Mouse (Mus musculus) heart, embryonic 15.5 days (tissue): ENCODE data around the gene Soat2. TPM values are rescaled to one million over a fixed set of nuclear protein-coding genes. Genes with fewer than 3 reads are reported as not detected.

Experiments
- ATAC-seq: fragments of 200-750 bp; cut with Nextera tagmentation; replicated peaks from 2 replicates; pipeline ENCODE4 v1.8.0; 2017; ENCODE audit warnings: low read depth, moderate TSS enrichment; ENCODE audit not compliant: insufficient number of reproducible peaks, insufficient read depth, low FRiP score
- H3K27ac ChIP-seq: fragments of 300-500 bp; sonication (generic); 2 replicates; pipeline ENCODE4 v1.5.1; 2015; ENCODE audit warnings: mild to moderate bottlenecking, inconsistent platforms
- H3K27me3 ChIP-seq: fragments of 300-500 bp; sonication (generic); 2 replicates; pipeline ENCODE4 v1.6.1; 2015; ENCODE audit warnings: inconsistent platforms
- H3K36me3 ChIP-seq: fragments of 300-500 bp; sonication (generic); 2 replicates; pipeline ENCODE4 v1.6.1; 2015; ENCODE audit warnings: mild to moderate bottlenecking, inconsistent platforms
- H3K4me1 ChIP-seq: fragments of 300-500 bp; sonication (generic); replicated peaks from 2 replicates; pipeline ENCODE4 v1.6.1; 2015; ENCODE audit warnings: inconsistent platforms
- H3K4me2 ChIP-seq: fragments of 300-500 bp; sonication (generic); 2 replicates; pipeline ENCODE4 v1.6.1; 2015; ENCODE audit warnings: inconsistent platforms, mild to moderate bottlenecking, moderate library complexity
- H3K4me3 ChIP-seq: fragments of 300-500 bp; sonication (generic); 2 replicates; pipeline ENCODE4 v1.5.1; 2015; ENCODE audit warnings: mild to moderate bottlenecking, inconsistent platforms
- H3K9ac ChIP-seq: fragments of 300-500 bp; sonication (generic); 2 replicates; pipeline ENCODE4 v1.6.1; 2015; ENCODE audit warnings: mild to moderate bottlenecking, inconsistent platforms
- H3K9me3 ChIP-seq: fragments of 300-500 bp; sonication (generic); replicated peaks from 2 replicates; pipeline ENCODE4 v1.6.1; 2016; ENCODE audit warnings: inconsistent platforms
- WGBS: fragments of 180-500 bp; shearing (Covaris S2); methylation state at CpG from one replicate; pipeline ENCODE4 v1.1.7; 2015; ENCODE audit warnings: mixed read lengths; 5-methylcytosine and 5-hydroxymethylcytosine counted together
- polyA plus RNA-seq: library from polyadenylated mRNA; unstranded; fragments of >200 nt; fragmentation: Nextera tagmentation; extraction: Ambion mirVana; gene quantifications from 2 replicates; pipeline ENCODE4 v1.2.1, GENCODE M21; 2015

The Soat2 gene
- 0.23 and 0.63 TPM in 2 replicates for polyA plus RNA-seq

GRCm38 (mm10) chr15:102150301-102151135 is at the start of gene Soat2:
Gene Soat2 (plus strand): TSS chr15:102150526.
- Histone ChIP-seq H3K4me1 (peaks cover 14% of the 10 kb centered on the region), H3K27ac (no peak within 1 kb of the TSS), H3K9ac (no peak within 1 kb of the TSS), H3K9me3 (no peaks in the 10 kb centered on the region), H3K27me3 (peaks cover 6% of the 10 kb centered on the region), H3K4me2 (peak within 1 kb of the TSS; percentile 40), H3K36me3 (no peaks in the 10 kb centered on the region), H3K4me3 (no peak within 1 kb of the TSS)
- 31% methylated on average over 20 of the region's 20 CpGs for WGBS
- ATAC-seq, result no peak; the same call in 1 of the 2 replicates

- WGBS, result 23% methylated on average over 10 of the region's 10 CpGs
- H3K9ac ChIP-seq, result peak overlapping the region; percentile 75
- H3K27me3 ChIP-seq, result no peaks in the 10 kb centered on the region
- H3K9me3 ChIP-seq, result no peaks in the 10 kb centered on the region
- H3K4me2 ChIP-seq, result peak overlapping the region; percentile 91
- no peak for ATAC-seq
- peak overlapping the region; percentile 96 for H3K27ac ChIP-seq
- peak overlapping the region; percentile 66 for H3K4me3 ChIP-seq
- peaks cover 5% of the 10 kb centered on the region for H3K36me3 ChIP-seq
- peaks cover 83% of the 10 kb centered on the region for H3K4me1 ChIP-seq
Measured at GRCm38 (mm10) chr15:102100996-102101671, 49.2 kb upstream of the Soat2 start.

- 20% methylated on average over 11 of the region's 11 CpGs for WGBS
- Histone ChIP-seq H3K27me3 (peaks cover 3% of the 10 kb centered on the region), H3K4me1 (peaks cover 91% of the 10 kb centered on the region), H3K4me2 (peak overlapping the region; percentile 91), H3K9ac (peak overlapping the region; percentile 75), H3K4me3 (peak overlapping the region; percentile 66), H3K27ac (peak overlapping the region; percentile 96), H3K9me3 (no peaks in the 10 kb centered on the region), H3K36me3 (peaks cover 3% of the 10 kb centered on the region; the same call in 1 of the 2 replicates)
- peak; percentile 37 for ATAC-seq
Measured at GRCm38 (mm10) chr15:102101672-102102541, 48.4 kb upstream of the Soat2 start.

GRCm38 (mm10) chr15:102102548-102103121 is 47.7 kb upstream of the Soat2 start:
- WGBS, result 18% methylated on average over 6 of the region's 6 CpGs

GRCm38 (mm10) chr15:102103371-102103946 is 46.9 kb upstream of the Soat2 start:
- H3K4me1 ChIP-seq, result peaks cover 93% of the 10 kb centered on the region
- 8% methylated on average over 14 of the region's 14 CpGs for WGBS
- H3K4me2 ChIP-seq, result peak overlapping the region; percentile 91
- peak overlapping the region; percentile 66 for H3K4me3 ChIP-seq
- H3K9ac ChIP-seq, result peak overlapping the region; percentile 75
- H3K27me3 ChIP-seq, result peaks cover 3% of the 10 kb centered on the region
- peaks cover 16% of the 10 kb centered on the region for H3K36me3 ChIP-seq
- H3K27ac ChIP-seq, result peak overlapping the region; percentile 96
- ATAC-seq, result no peak
- no peaks in the 10 kb centered on the region for H3K9me3 ChIP-seq

More at GRCm38 (mm10) chr15:102102548-102103121, 47.7 kb upstream of the Soat2 start:
- Histone ChIP-seq H3K27ac (peak overlapping the region; percentile 96), H3K36me3 (peaks cover 10% of the 10 kb centered on the region), H3K4me3 (peak overlapping the region; percentile 66), H3K9me3 (no peaks in the 10 kb centered on the region), H3K4me2 (peak overlapping the region; percentile 91), H3K4me1 (peaks cover 93% of the 10 kb centered on the region), H3K27me3 (peaks cover 3% of the 10 kb centered on the region), H3K9ac (peak overlapping the region; percentile 75)
- peak; percentile 10; the same call in 1 of the 2 replicates for ATAC-seq

GRCm38 (mm10) chr15:102103947-102104555 is 46.3 kb upstream of the Soat2 start:
- Histone ChIP-seq H3K27me3 (peaks cover 3% of the 10 kb centered on the region), H3K9ac (peak overlapping the region; percentile 75), H3K4me2 (peak overlapping the region; percentile 91), H3K9me3 (no peaks in the 10 kb centered on the region), H3K4me1 (peaks cover 95% of the 10 kb centered on the region), H3K4me3 (peak overlapping the region; percentile 66), H3K27ac (peak overlapping the region; percentile 96), H3K36me3 (peaks cover 21% of the 10 kb centered on the region)
- ATAC-seq, result no peak
- WGBS, result 24% methylated on average over 12 of the region's 12 CpGs

GRCm38 (mm10) chr15:102105360-102105759 is 45.0 kb upstream of the Soat2 start:
- WGBS, result 32% methylated on average over 5 of the region's 5 CpGs
- H3K9ac ChIP-seq, result 0 out of 2 replicates have a peak overlapping the region, but pooled peaks have one; percentile 21
- no peaks in the 10 kb centered on the region for H3K9me3 ChIP-seq
- H3K36me3 ChIP-seq, result peaks cover 32% of the 10 kb centered on the region
- peak overlapping the region; percentile 15; the same call in 1 of the 2 replicates for H3K4me3 ChIP-seq
- peak overlapping the region; percentile 91 for H3K4me2 ChIP-seq
- peaks cover 3% of the 10 kb centered on the region for H3K27me3 ChIP-seq
- ATAC-seq, result no peak
- H3K4me1 ChIP-seq, result peaks cover 89% of the 10 kb centered on the region
- H3K27ac ChIP-seq, result peak overlapping the region; percentile 46

- no peak for ATAC-seq
- WGBS, result 34% methylated on average over 18 of the region's 18 CpGs
- no peaks in the 10 kb centered on the region for H3K9me3 ChIP-seq
- H3K27ac ChIP-seq, result peak overlapping the region; percentile 46; the same call in 1 of the 2 replicates
- peak overlapping the region; percentile 91 for H3K4me2 ChIP-seq
- peaks cover 83% of the 10 kb centered on the region for H3K4me1 ChIP-seq
- H3K4me3 ChIP-seq, result peak overlapping the region; percentile 15
- H3K9ac ChIP-seq, result peak overlapping the region; percentile 21; the same call in 1 of the 2 replicates
- peaks cover 38% of the 10 kb centered on the region for H3K36me3 ChIP-seq
- H3K27me3 ChIP-seq, result peaks cover 3% of the 10 kb centered on the region
Measured at GRCm38 (mm10) chr15:102105764-102106730, 44.3 kb upstream of the Soat2 start.

- Histone ChIP-seq H3K4me2 (peak overlapping the region; percentile 91), H3K27ac (no peak overlapping the region), H3K27me3 (peaks cover 3% of the 10 kb centered on the region), H3K4me1 (peaks cover 75% of the 10 kb centered on the region), H3K36me3 (peaks cover 47% of the 10 kb centered on the region), H3K4me3 (peak overlapping the region; percentile 25), H3K9me3 (no peaks in the 10 kb centered on the region), H3K9ac (no peak overlapping the region)
- 29% methylated on average over 38 of the region's 38 CpGs for WGBS
- ATAC-seq, result no peak
Measured at GRCm38 (mm10) chr15:102106754-102107456, 43.4 kb upstream of the Soat2 start.
